ENCODE assay signal across 34 mouse cellular contexts in genomic region chr3:25763689-25764088, GRCm38 (mm10).
"Had no signal": no experiment of that assay in that cellular context is flagged by ENCODE, and none has a peak within 500 bp of the region (broad histone marks: within the 10 kb centered on the region; RNA-seq: fewer than 3 reads in every experiment).

No protein-coding gene starts in this region.

- DNase-seq: heart, postnatal 10 days; heart, postnatal 14 days; heart, postnatal 36 days; heart, postnatal 4 days; kidney, adult 11 months; kidney, adult 18-20 months; kidney, adult 2 months; kidney, adult 8-10 months; kidney, adult 9 months; kidney, postnatal 10 days; kidney, postnatal 14 days; kidney, postnatal 25 days; kidney, postnatal 36 days; kidney, postnatal 4 days; layer of hippocampus, adult 9-11 months; layer of hippocampus, postnatal 36 days had no signal

- H3K27ac ChIP-seq: heart, embryonic 10.5 days; heart, embryonic 13.5 days; heart, embryonic 15.5 days; hindbrain, embryonic 10.5 days; hindbrain, embryonic 12.5 days; hindbrain, embryonic 13.5 days; hindbrain, embryonic 14.5 days; hindbrain, embryonic 15.5 days; hindbrain, postnatal 0 days; intestine, embryonic 15.5 days; kidney, embryonic 15.5 days; kidney, postnatal 0 days; left cerebral cortex, adult 2 months had no signal

- H3K4me3 ChIP-seq: heart, embryonic 10.5 days; heart, embryonic 12.5 days; heart, embryonic 13.5 days; heart, embryonic 15.5 days; hindbrain, embryonic 10.5 days; hindbrain, embryonic 12.5 days; hindbrain, embryonic 13.5 days; hindbrain, embryonic 15.5 days; intestine, embryonic 15.5 days; kidney, embryonic 15.5 days; left cerebral cortex, adult 2 months had no signal

- ATAC-seq: hindbrain, embryonic 16.5 days; hindbrain, postnatal 0 days; inflammation-experienced regulatory T-cells, adult 6 months; intestine, embryonic 15.5 days; intestine, embryonic 16.5 days; intestine, postnatal 0 days had no signal
